Mouse (Mus musculus) naive thymus-derived CD4-positive, alpha-beta T cell, adult 2 months (primary cell): ENCODE measurements around the gene Hibadh.

ENCODE experiments used
- DNase-seq: peaks from one replicate; pipeline ENCODE4 v3.0.0-alpha.2; 2011; ENCODE audit warnings: low read depth

Gene Hibadh

DNA sequence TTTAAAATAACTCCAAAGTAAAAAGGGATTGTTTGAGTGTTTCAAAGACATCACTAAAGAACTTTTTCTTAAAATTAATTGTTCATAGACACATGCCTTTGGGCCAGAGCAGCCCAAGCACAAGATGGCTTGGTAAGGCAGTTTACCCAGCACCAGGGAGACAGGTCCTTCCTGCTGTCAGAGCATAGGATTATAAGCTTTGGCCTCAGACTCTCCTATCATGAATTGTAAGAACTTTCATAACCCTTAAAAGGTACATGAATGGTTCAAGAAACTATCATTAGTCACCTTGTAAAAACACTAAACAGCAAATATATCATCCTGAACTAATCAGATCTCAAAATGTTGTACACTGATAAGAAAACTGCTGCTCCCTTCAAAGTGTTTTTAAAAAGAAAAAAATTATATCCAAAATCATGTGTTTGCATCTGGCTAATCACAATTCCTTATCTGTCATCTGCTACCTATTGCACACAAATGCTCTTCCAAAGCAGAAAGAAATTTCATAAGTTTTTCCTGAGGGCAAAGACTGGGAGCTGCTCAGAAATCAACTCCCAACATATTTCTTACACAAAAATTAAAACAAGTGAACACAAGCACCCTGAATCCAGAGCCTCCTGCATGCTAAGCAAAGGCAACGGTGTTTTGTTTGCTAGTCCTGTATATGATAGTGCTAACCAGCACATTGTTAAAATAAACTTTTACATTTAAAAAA lies 1.6 kb downstream of the Hibadh start:
- DNase-seq = no peak

DNA sequence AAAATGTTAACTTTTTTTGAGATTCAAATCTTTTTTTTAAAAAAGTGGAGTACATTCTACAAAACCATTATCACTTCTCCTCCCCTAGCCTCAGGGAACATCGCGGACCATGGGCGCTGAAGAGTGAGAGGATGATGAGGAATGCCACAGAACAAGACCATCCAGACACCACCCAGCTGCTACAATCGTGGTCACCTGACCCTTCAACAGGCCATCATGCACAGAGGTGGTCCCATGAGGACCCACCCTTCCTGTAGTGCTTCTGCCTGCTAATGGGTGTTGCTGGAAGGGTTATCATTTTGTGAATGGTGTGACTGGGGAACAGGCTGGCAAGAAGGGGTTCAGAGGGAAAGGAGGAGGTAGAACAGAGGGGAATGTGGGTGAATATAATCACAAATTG lies 2.9 kb downstream of the Hibadh start:
- DNase-seq = no peak

DNA sequence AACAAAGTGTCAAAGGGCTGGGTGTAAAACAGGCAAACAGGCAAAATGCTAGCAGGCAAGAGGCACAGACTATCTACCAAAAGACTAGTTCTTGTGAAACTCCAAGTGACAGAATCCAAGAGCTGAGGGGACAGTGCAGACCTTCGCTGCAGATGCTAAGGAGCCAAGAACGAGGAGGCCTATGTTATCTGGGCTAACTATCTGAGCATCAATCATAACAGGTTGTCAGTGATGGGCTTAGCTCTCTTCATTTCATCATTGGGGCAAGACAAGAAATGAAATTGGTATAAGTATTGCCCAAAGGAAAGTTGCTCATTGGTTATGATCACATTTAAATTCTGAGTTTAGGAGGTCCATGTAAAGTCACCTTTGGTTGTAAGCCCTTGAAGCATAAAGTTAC lies 4.8 kb downstream of the Hibadh start:
- DNase-seq = no peak

DNA sequence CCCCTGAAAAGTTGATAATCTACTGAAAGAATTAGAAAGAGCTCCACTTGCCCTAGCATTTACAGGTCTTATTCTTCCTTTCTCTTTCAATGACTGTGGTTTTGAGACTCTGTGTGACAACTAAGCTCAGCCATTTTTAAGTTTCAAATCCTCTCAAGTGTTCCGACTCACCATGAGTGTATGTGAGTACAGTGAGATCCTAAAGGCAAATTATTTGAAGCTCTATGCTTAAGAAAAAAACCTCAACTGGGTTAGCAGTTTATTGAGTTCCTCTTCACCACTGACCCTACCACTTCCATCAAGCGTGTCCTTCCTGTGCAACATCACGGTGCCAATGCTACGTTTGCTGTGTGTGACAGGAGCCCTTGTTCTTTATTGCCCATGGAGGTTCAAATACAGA lies 9.6 kb downstream of the Hibadh start:
- no peak for DNase-seq

DNA sequence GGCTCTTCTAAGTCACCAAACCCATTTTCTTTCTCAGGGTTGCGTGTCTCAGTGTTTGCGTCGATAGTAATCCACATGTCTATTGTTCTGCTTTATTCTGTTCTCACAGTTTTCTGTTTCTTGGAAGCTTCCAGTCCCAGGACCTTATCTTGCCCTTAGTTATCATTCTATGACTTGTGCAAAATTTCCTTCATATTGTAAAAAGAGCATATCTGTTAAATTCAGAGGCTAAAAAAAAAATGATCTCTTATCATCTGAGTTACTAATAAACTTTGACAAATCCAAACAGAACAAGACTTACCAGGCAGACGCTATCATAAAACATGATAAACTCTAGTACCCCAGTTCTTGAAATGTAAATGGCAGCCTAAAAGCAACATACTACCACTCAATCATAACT lies 11.0 kb downstream of the Hibadh start:
- no peak for DNase-seq

DNA sequence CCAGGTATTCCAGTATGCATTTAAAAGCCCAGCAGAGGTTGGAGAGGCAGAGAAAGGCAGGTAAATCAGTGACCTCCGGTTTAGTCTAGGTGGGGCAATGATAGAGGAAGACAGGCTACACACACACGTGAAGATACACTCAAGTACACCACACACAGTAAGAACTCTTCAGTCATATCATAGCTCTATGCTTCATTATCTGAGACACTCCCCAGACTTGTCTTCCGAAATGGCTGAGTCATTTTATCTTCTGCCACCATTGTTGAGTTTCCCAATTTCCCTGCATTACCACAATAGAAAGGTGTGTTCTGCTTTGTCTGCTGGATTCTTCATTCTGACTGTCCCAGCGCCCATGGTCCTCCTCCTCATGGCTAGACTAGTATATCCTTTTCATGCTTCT lies 13.5 kb downstream of the Hibadh start:
- DNase-seq = no peak

DNA sequence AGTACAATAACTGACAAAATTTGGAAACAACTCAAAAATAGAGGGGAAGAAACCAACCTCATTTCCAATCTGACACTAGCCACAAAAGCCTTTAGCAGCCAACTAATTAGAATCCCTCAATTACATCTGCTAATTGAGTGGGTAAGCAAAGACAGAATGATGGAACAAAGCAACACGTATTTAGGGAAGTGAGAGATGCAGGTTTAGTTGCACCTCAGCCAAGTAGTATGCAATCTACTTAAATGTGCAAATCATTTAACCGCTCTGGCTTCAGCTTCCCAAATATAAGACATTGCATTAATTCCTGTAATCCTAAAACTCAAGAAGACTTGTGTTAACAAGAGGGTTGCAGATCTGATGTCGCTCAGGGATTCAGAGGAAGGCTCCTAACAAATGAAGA lies 16.4 kb downstream of the Hibadh start:
- no peak for DNase-seq

DNA sequence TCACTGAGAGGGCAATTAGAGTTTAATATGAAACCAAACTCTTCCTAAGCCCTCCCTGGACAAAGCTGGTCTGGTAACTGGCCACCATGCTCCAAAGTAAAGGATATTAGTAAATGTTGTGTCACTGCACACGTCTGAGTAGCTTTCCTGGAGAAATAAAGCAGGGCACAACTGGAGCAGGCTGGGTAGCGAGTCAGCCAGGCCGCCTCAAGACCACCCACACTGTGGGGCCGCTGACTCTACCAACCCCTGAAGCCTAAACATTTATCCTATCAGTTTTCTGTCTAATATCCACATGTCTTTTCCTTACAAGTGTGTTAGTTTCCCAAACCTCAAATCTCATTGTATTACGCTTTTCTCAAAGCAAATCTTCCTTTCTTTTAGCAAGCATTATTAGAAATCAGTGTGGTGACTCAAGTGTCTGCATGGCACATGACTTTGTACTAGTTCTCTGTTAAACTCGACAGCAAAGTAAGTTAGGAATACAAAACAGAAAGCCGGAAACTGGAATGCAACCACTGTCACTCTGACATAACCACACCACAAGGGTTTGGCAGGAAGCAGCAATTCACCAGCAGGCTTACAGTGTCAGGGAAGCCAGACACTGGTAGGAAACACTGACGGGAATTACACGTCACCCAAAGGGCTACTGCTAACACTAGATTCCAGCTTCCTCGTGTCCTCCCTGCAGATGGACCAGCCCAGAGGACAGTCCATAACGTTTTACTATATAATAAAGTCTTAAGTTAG lies 18.3 kb downstream of the Hibadh start:
- no peak for DNase-seq

DNA sequence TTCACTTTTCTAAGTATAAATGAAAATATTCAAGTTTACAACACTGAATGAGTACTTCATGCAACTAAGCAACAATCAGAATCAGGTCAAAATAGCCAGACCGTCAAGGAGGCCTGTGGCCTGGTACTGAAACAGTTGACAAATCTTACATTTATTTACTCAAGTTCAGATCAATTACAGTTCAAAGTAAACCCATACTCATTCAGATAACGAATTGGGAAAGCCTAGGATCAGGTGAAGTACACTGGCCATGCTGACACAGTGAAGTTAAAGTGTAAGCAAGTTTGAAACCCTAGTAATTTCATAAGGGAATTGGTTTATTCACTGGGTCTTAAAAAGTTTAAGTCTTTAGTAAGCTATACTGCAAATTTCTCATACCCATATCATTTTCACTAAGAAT lies 20.1 kb downstream of the Hibadh start:
- no peak for DNase-seq

DNA sequence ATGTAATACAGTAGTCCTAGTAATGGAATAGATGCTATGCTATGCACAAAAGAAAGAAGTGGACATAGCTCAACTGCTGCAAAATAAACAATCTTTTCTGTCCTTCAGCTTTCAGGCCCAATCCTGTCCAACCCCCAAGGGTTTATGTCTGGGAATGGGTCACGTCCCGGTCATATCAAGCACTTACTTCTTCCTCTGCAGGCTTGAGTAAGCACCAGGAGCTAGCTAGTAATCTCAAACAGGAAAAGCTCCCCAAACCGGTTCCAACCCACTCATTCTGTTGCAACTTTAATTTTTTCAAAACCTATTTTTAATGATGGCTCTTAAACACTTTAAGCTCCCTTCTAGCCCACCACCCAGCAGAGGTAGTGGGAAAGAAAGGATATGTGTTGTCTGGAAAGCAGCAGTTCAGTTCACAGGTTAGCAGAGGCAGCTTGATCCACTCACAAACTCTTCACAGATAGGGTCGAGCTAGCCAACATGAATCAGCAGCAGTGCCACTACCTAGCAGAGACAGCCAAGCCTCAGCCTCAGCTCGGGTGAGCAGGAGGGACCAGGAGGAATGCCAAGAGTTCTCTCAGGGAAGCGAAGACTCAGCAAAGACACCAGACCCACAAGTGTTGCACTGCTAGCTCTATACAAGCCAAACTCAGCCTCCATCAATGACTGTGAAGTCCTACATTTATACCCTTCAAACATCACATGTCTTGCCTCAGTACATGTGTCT lies 30.4 kb downstream of the Hibadh start:
- no peak for DNase-seq

DNA sequence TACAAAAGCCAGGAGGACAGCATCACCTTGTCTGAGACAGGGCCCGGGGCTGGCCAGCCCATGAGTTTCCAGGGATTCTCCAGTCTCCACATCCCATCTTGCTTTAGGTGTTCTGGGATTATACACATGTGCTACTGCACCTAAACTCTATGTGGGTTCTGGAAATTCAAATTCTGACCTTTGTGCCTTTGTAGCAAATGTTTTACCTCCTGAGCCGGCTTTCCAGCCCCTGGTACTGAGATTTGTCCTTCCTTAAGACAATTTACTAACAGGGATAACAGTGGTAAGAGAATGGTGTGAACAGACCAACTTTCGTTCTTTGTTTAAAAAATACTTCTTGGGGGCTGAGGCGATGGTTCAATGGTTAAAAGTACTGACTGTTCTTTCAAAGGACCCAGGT lies 32.1 kb downstream of the Hibadh start:
- DNase-seq = no peak

DNA sequence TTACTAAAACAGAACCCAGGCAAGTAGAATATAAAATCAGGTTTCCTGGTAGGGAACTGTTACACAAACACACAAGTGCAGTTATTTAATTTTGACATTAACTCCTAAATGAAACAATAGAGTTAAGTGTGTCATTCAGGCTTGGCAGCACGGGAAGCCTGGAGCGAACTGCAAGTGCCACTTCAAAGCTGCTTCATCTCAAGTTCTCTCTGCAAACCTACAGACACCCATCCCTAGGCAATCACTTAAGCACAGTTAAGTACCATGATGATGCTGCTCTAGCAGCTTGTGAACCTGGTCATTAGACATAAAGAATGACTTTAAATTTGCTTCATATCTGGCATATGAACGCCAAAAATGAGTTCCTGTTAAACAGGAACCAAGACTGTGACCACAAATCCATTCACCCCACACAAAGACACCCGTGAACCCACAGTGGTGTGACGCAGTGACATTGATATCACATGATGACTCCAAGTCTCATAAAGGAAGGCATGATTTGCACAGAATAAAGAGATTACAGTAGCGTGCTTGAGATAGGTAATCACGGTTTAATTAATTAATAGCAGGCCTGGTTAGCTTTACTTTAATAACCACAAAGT lies 33.3 kb downstream of the Hibadh start:
- peak; percentile 20 for DNase-seq

DNA sequence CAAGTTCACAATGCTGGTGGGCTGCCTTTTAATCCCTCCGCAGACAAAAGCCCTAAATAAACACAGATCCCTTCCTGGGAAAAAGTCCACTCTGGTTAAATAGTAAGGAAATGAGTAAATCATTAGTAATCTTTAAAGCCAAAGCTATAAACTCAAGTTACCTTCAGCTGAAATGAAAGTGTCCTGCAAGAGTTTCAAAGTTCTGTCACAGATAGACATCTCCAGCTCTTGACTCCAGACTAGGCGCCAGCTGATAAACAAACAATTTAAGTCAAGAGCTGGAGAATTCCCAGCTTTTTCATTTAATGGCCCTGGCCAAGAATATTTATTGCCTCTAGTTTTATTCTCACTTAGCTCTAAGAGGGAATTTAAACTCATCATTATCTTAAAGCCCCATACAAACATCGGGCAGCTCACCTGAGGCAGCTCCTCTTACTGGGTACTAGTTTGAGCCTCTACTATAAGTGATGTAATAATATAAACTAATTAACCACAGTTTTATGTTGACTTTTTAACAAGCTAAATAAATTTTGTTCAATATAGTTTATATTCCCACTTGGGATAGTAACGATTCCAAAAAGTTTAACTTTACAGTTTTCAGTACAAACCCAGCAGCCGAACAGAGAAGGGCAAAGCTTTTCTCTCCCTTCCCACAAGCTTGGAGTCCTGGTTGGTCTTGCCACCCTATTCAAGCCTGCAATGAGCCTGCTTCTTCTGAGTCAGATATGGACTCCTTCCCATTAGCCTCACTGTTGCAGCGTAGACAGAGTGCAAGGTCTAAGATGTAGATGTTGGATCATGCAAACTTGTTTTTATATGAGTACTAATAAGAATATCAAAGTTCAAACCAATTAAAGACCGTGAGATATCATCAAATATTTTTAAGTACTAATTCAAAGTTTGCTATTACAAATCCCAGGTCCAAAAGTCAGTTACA lies 38.2 kb downstream of the Hibadh start:
- no peak for DNase-seq

DNA sequence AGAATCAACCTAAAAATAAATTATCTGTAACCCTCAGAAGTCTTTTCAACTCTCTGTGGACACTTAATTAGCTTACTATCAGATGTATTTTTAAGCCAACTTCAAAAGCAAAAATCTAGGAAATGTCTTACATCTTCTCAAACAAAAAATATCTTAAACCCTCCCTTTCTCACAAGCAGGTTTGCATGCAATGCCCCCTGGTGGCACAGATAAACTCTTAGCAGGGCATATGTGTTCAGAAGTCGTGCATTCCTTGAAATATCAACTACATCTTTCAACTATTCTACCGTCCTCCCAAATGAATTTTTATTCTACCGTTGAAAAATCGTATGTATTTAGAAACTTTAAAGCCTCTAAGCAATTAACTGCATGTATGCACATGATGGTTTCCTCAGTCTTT lies 39.1 kb downstream of the Hibadh start:
- peak; percentile 47 for DNase-seq

DNA sequence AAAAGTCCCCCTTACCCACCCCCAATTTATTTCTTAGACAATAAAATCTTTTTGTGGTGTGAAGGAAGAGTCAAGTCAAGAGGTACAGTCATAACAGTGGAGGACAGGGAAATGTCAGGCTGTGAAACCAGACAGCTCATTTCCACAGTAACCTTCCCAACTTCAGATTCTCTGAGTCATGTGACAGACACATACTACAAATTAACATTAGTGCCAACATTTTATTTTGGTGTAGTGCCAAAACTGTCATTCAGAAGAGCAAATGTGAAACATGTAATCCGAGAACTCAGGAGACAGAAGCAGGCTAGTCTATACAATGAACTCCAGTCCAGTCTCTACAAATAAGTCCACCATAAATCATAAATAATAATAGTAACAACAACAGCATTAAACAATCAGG lies 45.4 kb downstream of the Hibadh start:
- DNase-seq = no peak

DNA sequence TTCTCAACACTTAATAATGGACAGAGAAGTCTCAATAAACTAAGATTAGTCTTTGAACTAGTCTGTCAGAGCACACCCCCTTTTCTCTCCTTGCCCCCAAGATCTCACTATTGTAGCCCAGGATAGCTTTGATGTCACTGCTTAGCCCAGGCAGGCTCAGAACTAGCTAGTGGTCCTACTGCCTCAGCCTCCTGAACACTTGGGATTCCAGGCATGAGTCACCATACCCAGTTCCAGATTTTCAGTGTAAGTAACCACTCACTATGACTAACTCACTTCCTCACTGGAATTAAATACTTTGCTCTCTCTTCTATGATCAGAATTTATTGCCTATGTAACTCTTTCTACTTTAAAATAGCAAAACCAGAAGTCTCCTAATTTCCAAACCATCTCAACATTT lies 53.6 kb downstream of the Hibadh start:
- DNase-seq = no peak

DNA sequence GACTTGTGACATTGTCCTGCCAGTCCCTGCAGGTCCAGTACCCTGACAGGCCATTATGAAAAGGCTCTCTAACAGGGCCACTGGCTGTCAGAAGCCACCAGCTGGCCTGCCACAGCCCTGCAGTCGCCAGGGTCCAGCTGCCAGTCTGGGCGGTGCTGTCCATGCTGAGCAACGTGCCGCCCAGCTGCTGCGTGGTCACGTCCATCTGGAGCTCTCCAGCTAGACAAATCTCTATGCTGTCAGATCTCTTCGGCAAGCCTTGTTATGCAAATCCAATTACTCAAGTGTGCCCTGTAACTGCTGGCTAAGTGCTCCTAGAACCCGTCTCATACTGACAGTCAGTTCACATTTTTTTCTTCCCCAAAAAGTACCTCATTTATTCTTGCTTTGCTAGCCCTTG lies 55.8 kb downstream of the Hibadh start:
- no peak for DNase-seq

DNA sequence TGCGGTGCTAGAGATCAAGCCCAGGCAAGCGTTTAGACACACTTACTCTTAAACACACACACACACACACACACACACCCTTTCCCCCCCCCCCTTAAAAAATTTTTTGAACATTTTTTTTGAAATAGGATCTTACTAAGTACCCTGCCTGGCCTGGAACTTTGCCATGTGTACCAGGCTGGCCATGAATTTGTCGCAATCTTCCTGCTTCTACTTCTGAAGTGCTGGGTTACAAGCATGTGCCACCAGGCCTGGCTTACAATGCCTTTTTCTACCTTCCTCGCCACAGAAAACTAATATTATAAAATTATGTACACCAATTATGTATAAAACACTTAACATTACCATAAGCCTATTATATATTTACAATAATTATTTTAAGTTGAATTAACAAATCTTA lies 59.1 kb downstream of the Hibadh start:
- DNase-seq = no peak

DNA sequence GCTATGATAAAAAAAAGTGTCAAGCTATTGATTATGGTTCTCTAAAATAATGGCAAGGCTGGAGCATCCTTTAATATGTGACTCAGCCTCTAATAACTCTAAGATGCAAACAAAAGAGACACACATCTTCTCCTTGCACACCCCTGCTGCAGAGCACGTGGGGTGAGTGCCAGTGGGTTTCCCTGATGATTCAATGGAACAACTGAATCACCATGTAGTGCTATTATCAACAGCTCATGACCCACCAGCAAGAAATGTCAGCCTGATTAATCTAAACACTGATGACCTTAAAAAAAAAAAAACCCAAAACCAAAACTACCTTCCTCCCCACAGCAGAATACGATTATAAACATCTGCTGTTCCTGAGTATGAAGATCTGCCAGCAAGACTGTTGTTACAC lies 61.9 kb downstream of the Hibadh start:
- DNase-seq = no peak

DNA sequence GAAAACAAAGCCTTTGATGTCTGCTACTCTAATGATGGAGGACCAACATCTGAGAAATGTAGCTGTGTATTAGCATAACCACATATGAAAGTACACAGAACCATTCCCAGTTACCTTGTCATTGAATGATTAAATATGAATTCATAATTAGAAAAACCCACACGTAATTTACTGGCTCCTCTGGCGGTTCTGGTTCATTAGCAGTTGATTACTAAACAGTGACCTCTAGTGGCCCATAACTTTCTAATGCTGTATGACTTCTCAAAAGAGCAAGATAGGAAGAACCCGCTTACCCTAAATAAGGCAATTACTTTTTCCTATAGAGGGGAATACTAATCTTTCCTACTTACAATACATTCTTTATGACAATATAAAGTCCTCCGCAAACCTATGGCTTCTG lies 62.9 kb downstream of the Hibadh start:
- peak; percentile 27 for DNase-seq

DNA sequence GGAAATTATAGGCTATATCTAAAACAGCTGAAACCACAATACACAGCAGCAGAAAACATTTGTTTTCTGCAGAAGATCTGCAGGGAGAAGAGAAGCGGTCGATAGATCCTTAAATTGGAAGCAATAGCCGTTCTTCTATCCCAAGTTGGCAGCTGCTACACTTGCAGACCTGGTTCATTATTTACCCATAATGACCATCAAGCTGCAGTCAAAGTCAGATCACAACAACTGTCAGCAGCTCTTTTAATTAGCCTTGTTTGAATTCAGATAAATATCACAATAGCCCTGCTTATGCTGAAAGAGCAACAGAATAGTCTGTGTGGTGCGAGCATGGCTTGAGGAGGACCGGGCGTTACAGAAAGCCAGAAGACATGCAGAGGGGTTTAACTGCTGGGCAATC lies 71.5 kb downstream of the Hibadh start:
- DNase-seq = no peak
